Mouse (Mus musculus) adrenal gland, postnatal 14 days (tissue): ENCODE measurements at regions not wholly inside any gene's neighbourhood (a gene's known extent, or its start where the extent isn't known, plus 50 kb on each side); places are given as distances from the start of the nearest gene placed in this dataset.

Source experiments
- DNase-seq: peaks from one replicate; pipeline ENCODE4 v3.0.0; 2021; ENCODE audit warnings: mixed read lengths

DNA sequence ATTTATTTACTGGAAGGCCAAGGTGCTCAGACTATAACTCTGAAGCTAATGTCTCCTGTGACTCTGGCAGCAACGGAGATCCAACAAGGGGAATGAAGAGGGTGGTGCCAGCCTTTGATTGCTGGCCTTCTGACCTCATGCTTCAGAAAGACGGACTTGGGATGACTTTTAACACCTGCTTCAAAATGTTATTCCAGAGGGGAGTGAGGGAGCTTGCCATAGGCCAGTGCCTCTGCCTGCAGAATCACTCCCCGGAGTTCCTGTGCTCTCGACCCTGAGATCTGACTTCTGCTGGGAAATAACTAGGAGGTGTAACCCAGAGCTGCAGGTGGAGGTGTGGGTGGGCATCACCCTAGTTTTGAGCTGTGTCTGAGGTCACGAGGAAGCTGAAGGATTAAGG, 78.9 kb upstream of the Cxcr4 start:
- DNase-seq = no peak

DNA sequence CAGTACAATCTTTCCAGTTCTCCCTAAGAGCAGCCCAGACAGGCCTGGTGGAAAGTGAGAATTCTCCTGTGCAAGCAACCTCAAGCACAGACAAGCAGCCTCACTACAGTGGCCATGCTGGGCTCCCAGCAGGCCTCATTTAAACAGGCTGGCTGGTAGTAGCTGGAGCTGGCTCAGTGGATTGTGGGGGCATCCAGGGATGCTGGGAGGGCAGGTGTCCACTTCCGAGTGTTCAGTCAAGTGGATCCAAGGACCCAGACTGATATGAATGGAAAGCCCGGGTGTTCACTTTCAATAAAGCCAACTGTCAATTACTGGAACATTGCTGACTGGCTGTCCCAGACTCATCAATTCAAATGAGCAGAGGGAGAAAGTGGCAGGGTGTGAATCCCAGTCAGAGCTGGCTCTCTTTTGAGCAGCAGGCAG, 77.2 kb upstream of the Cxcr4 start:
- no peak for DNase-seq

DNA sequence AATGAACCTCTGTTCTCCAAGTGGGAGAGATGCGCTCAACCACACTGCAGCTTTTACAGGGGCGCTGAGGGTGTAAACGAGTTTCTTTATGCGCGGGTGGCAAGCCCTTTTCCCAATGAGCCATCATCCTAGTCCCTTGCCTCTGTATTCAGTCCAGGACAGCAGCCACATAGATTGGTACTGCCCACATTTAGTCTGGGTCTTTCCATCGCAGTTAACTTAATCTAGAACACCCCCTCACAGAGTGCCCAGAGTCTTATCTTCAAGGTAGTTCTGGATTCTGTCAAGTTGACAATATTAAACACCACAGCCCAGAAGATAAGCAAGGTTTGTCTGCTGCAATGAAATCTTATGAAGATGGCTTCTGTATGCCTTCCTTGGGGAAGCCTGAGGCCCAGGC, 76.6 kb upstream of the Cxcr4 start:
- DNase-seq = no peak

DNA sequence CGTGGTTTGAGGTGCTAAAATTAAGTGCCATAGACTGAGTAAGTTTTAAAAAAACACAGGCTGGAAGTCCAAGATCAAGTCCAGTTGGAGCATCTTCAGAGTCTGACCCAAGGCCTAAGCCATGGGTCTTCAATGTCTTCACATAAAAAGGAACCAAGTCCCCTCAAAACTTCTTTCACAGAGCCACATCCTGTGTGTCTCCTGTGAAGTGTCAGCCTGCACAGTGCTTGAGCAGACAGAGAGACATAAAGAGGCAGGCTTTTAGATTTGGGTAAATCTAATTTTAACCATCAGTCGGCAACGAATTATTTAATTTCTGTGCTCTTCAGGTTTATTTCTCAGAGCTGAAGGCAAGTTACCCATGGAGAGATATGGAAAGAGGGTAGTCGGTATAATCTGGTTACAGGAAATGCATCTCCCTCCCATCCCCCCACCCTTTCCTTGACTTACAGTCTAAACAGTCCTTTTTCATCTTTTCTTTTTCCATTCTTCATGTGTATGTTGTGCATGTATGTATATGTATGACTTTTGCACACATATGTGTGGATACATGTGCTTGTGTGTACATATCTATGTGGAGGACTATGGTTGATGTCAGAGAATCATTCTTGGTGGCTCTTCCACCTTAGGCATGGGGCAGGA, 75.1 kb upstream of the Cxcr4 start:
- DNase-seq = no peak

DNA sequence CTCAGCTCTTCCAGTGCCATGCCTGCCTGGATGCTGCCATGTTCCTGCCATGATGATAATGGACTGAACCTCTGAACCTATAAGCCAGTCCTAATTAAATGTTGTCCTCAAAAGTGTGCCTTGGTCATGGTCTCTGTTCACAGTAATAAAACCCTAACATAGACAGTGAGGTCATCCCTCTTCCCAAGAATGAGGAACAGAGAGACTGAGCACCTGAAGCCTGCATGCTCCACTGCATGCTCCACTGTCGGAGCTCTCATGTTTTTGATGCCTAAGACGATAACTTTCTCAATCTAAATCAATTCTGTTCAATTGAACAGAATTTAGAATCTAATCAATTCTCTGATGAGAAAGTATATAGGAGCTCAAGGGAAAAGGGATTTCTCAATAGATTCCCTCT, 71.1 kb upstream of the Cxcr4 start:
- DNase-seq = no peak

DNA sequence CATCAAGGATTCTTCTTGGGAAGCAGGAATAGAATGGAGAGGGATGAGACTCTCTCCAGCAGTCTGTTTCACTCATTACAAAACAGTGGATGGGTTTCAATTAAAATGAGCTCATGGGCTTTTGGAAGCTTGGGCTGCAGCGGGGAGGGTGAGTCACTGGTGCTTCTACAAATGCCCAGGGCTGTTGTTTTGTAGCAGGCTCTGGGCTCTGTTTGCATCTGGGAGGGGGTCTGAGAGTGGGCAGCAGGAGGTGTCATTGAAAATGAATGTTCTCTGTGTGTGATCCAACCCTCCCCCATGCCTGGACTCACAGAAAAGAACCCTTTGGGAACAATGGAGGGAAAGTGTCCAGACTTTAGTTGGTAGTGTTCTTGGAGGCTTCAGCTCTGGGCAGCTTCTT, 67.8 kb upstream of the Cxcr4 start:
- peak; percentile 31 for DNase-seq

DNA sequence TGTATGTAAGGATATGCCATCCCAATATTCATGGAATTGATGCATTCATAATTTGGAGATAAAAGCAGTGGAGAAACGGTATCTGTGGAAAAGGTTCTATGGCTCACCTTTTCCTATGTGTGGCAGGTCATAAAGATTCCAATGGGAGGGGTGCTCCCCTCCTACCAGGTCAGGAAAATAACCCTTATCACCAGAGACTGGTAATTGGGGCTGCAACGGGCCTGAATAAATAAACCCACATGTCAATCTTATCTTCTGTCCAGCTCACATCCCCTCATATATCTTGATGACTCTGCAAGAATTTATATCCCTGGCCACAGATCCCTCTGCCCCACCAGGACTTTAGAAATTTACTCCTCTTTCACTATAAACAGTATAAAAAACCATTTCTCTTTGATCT, 66.7 kb upstream of the Cxcr4 start:
- no peak for DNase-seq

DNA sequence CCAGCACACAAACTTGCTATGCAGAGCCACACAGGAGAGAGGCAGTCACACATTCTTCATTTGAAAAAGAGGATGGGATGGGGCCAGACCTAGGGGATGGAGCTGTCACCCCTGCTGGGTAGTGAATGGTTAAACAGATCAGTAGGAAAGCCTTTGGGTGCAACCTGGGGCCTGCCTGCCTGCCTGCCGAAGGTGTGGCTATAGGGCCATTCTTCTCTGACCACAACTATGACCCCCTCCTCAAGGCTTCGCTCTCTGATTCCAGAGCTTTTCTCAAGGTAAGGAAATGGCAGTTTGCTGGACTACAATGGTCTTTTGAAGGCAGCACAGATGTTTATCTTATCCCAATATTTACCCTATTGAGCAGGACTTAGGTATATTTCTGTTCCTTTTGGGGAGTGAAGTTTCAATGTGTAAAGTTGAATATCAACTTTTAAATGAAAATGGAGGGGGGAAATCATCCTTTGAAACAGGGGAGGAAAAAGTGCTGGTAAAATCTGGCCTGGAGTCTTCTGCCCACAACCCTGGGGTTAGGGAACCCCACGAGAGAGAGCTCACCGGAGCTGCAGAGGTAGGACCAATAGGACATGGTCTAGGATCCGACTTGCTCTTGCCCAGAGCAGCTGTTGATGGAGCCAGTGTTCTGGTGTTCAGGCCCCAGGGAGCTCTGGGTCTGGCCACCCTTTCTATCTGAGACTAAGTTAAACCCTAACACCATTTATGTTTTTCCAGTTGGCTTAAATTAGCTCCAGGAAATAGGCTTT, 62.2 kb upstream of the Cxcr4 start:
- no peak for DNase-seq

DNA sequence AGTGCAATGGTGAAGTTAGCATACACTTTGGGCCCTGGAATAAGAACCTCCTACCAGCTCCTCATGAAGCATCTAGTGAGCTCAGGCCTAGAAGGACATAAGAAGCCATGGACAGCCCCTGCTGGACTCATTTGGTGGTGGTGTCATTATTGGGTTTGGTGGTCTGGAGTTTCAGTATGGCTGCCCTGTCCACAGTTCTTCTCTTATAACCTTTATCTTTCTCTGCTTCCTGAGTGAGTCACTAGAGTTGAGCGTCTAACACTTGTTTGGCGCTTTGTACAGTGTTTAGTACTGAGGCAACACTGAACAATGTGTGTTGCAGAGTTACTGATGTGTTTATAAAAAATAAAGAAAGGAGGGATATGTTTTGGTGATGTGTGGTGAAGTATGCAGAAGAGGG, 58.5 kb upstream of the Cxcr4 start:
- no peak for DNase-seq

DNA sequence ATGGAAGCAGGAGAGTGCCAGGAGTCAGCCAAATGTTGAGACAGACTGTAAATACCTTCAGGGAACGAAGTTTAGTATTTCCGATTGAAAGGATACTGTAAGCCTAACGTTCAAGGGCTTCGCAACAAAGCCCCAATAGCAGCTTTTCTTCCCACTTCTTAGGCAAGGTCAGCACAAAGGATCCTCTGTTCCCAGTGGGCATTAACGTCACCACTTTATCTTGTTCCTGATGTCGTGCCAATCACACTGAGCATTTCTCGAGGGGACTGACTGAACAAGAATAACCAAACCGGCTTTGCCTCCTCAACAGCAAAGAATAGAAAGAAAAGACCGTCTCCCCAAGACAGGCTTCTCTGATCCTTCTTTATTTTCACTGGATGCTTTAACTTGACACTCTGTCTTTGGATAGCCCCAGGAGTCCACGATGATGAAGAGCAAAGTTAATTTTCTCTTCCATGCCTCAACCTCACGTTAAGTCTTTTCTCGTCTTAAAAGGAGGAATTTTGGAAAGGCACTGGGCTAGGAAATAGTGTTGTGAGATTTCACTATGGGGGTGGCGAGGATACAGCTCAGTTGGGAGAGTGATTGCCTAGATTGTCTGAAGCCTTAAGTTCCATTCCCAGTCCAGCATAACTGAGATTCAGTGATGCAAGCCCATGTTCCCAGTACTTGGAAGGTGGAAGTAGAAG, 57.5 kb upstream of the Cxcr4 start:
- no peak for DNase-seq

DNA sequence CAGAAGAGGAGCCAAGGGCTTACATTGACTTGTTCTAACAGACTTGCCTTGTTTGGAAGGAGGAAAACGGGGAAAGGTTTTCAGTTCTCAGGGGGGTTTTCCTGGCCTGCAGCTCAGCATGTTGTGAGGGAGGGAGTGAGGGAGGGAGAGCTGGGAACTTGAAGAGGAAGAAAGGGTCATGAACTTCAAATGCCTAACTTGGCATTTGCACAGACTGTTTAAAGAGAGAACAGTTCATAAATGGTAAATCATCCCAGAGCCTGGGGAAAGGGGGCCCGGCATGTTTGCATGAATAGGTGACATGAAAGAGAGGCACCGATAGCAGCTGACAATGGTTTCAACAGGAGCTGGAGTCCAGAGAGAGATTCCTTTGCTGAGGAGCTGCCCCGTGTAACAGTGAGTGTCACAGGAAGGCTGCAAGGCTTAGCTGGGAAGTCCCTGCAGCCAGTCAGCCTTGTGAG, 51.3 kb upstream of the Cxcr4 start:
- DNase-seq = no peak

DNA sequence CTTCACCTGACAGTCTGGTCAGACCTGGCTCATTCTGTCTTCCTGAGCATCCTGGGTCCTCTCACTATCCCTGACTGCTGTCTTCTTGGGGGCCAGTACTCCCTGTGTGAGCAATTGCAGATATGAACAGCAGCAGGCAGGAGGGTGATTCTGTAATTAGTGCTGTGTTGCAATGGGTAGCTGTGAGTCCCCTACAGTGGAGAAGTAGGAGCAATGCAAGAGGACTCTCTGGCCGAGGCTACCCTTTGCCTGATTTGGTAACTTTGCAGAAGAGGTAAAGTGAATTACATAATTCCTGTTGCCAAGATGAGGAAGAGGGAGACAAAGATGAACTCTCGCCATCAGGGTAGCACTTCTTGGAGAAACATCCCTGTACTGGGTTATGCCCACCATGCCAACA, 50.1 kb upstream of the Cxcr4 start:
- DNase-seq = no peak
